Mouse (Mus musculus) limb, embryonic 14.5 days (tissue): ENCODE data around the gene Mmp24. TPM values are rescaled to one million over a fixed set of nuclear protein-coding genes. Genes with fewer than 3 reads are reported as not detected.

ENCODE experiments used
- ATAC-seq: fragments of 200-750 bp; cut with Nextera tagmentation; 2 replicates; pipeline ENCODE4 v1.8.0; 2017; ENCODE audit warnings: low read depth, moderate number of reproducible peaks, moderate TSS enrichment; ENCODE audit not compliant: low FRiP score
- DNase-seq: peaks from one replicate; pipeline ENCODE4 v3.0.0-alpha.2; 2015; ENCODE audit warnings: low spot score
- H3K27ac ChIP-seq: fragments of 300-500 bp; sonication (generic); replicated peaks from 2 replicates; pipeline ENCODE4 v1.5.1; 2014; ENCODE audit warnings: low read depth, mild to moderate bottlenecking, low read length, moderate library complexity, mixed read lengths
- H3K27me3 ChIP-seq: fragments of 300-500 bp; sonication (generic); 2 replicates; pipeline ENCODE4 v1.6.1; 2014; ENCODE audit warnings: low read length, mixed read lengths; ENCODE audit not compliant: control insufficient read depth, insufficient read depth
- H3K36me3 ChIP-seq: fragments of 300-500 bp; sonication (generic); 2 replicates; pipeline ENCODE4 v1.6.1; 2014; ENCODE audit warnings: mild to moderate bottlenecking, low read length, moderate library complexity, mixed read lengths; ENCODE audit not compliant: control insufficient read depth, insufficient read depth
- H3K4me1 ChIP-seq: fragments of 300-500 bp; sonication (generic); 2 replicates; pipeline ENCODE4 v1.6.1; 2014; ENCODE audit warnings: antibody characterized with exemption, low read length, mixed read lengths; ENCODE audit not compliant: control insufficient read depth, insufficient read depth
- H3K4me2 ChIP-seq: fragments of 300-500 bp; sonication (generic); replicated peaks from 2 replicates; pipeline ENCODE4 v1.6.1; 2014; ENCODE audit warnings: low read depth, mild to moderate bottlenecking, low read length, moderate library complexity; ENCODE audit not compliant: severe bottlenecking
- H3K4me3 ChIP-seq: fragments of 300-500 bp; sonication (generic); replicated peaks from 2 replicates; pipeline ENCODE4 v1.5.1; 2014; ENCODE audit warnings: low read length
- H3K9ac ChIP-seq: fragments of 300-500 bp; sonication (generic); 2 replicates; pipeline ENCODE4 v1.6.1; 2014; ENCODE audit warnings: mild to moderate bottlenecking, low read depth, low read length, moderate library complexity; ENCODE audit not compliant: severe bottlenecking
- H3K9me3 ChIP-seq: fragments of 300-500 bp; sonication (generic); 2 replicates; pipeline ENCODE4 v1.6.1; 2016; ENCODE audit warnings: low read length; ENCODE audit not compliant: control insufficient read depth
- POLR2A ChIP-seq: fragments of 200-500 bp; IDR thresholded peaks from 2 replicates; pipeline ENCODE4 v1.8.0; 2012; ENCODE audit warnings: inconsistent platforms, mild to moderate bottlenecking, moderate library complexity, borderline replicate concordance; ENCODE audit not compliant: insufficient read depth, insufficient read length; ENCODE audit errors: extremely low read depth
- WGBS: fragments of 180-500 bp; shearing (Covaris S2); extraction: QIAGEN DNeasy Blood & Tissue Kit; methylation state at CpG from one replicate; pipeline ENCODE4 v1.1.7; 2014; 5-methylcytosine and 5-hydroxymethylcytosine counted together
- polyA plus RNA-seq, 2 experiments: library from polyadenylated mRNA; depleted of rRNA in 1 of 2; stranded (reverse) in 1 of 2; unstranded in 1 of 2; fragments of >200 nt; fragmentation: Nextera tagmentation in 1 of 2; extraction: Ambion mirVana in 1 of 2; gene quantifications; 2 replicates each; pipeline versions ENCODE4 v1.2.1 to v1.2.3; 2012 to 2014

Gene Mmp24
- polyA plus RNA-seq, 2 experiments = 0.04 to 0.30 TPM

DNA sequence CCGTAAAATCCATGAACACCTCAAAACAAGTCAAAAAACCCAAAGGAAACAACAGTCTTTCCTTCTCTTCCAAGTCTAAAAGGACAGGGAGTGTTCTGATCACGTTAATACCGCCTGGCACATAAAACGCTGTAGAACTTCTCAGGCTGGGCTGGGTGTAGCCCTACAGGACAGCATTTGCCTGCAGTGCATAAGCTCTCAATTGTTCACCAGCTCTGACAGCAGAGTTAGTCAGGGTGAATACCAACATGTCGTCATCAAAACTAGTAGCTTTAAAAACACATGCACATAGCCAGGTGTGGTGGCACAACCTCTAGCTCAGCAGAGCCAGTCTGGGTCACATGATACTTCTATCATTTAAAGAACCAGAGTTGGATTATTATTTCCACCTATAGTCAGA lies 45.6 kb downstream of the Mmp24 start:
- Histone ChIP-seq H3K27me3 (no peaks in the 10 kb centered on the region), H3K9ac (no peak overlapping the region), H3K4me1 (peaks cover 14% of the 10 kb centered on the region), H3K4me3 (no peak overlapping the region), H3K27ac (no peak overlapping the region), H3K9me3 (no peaks in the 10 kb centered on the region), H3K4me2 (no peak overlapping the region), H3K36me3 (peaks cover 50% of the 10 kb centered on the region)
- TF ChIP-seq POLR2A = no peak
- DNase-seq (no peak), ATAC-seq (no peak)
- WGBS = 86% methylated on average over 5 of the region's 5 CpGs

DNA sequence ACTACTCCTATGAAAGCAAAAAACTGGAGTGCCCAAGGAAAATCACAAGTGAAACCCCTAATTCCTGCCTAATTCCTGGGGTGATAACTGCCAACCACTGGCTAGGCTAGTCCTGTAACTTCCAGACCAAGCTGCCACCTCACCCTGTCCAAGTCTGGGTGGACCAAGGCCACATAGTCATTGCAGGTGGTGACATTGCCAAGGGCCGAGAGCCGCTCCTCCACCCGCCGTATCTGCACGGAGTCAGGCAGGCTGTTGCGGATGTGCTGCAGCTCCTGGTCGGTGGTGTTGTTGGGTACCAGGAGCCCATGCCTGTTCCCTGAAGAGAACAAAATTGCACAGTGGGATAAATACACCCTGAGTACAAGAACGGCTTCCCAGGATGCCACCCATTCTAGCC lies 48.6 kb downstream of the Mmp24 start:
- 98% methylated on average over 8 of the region's 8 CpGs for WGBS
- Histone ChIP-seq H3K4me2 (no peak overlapping the region), H3K9me3 (no peaks in the 10 kb centered on the region), H3K27me3 (no peaks in the 10 kb centered on the region), H3K4me3 (no peak overlapping the region), H3K9ac (no peak overlapping the region), H3K4me1 (peaks cover 13% of the 10 kb centered on the region), H3K27ac (no peak overlapping the region), H3K36me3 (peaks cover 50% of the 10 kb centered on the region)
- TF ChIP-seq POLR2A = no peak
- DNase-seq = no peak
- ATAC-seq = no peak

DNA sequence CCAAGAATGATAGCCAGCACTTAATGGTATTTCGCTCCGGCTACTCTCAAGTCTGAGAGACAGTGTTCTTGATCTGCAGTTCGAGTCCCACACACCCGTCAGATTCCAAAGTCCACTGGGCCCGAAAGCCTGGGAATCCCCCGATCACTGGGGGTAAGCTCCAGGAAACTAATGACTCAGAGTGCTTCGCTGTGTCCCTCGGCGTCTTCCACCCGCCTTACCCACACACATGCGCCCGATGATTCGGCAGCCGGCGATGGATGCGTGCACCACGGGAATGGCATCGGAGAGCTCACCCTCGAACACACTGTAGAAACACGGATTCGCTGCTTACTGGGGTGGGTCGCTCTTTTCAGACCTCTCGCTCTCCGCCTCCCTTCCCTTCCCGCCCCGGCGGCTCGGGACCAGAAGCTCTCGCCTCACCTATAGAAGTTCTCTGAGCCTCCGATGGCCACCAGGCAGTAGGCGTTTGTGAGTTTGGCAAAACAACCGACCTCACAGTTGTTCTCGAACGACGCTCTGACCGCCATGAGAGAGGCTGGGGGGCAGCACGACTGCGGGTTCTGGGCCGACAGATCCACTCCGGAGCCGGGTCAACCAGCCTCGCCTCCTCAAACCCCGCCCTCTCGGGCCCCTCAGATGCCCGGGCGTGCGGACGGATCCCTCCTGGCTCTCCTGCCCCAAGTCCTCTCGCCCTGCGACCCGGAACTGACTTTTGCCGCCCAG lies 50.9 kb downstream of the Mmp24 start:
- peak overlapping the region; percentile 83 for H3K4me2 ChIP-seq
- peak overlapping the region; percentile 76 for H3K4me3 ChIP-seq
- H3K36me3 ChIP-seq = peaks cover 32% of the 10 kb centered on the region
- H3K9ac ChIP-seq = peak overlapping the region; percentile 74
- no peak for DNase-seq
- peaks cover 13% of the 10 kb centered on the region for H3K4me1 ChIP-seq
- WGBS = 2% methylated on average over 45 of the region's 52 CpGs
- no peaks in the 10 kb centered on the region for H3K27me3 ChIP-seq
- TF ChIP-seq POLR2A = no peak
- no peaks in the 10 kb centered on the region for H3K9me3 ChIP-seq
- H3K27ac ChIP-seq = peak overlapping the region; percentile 50
- ATAC-seq = no peak

DNA sequence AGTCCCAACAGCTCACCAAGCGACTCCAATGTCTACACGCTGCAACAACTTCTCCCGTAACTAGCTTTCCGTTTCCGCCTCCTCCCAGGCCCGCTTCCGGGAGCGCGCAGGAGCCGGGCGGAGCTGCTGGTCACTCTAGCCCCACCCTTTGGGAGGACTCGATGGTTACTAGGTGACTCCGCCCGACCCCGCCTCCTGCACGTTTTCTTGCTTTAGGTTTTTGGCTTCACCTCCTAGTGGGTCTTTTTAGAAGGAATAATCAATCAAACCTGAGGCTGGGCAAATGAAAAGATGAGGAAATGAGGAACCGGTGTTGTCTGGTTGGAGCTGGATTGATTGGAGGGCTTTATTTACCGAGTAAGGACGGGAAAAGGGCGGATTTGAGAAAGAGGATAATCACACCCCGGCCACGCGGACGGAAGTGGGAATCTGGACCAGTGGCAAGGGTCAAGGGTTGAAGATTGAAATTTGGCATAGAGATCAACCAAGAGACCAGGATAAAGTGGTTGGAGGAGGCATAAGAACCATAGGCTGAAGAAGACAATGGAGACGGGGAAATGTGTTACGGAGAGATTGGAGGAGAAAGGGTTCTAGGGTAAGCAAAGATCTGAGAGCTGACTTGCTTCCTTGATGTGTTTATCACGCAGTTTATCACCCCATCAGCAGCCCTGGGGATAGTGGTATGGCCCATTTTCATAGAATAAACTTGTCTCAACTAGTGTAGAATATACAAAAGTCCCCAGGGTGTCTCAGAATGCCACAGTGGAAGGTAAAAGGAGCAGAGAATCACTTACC lies 51.7 kb downstream of the Mmp24 start, which contains the start of gene Eif6:
Gene Eif6, minus strand, starts transcription at position 296 of the 795 bp plus-strand sequence.
- WGBS = 3% methylated on average over 27 of the region's 27 CpGs
- peak; percentile 94 for ATAC-seq
- Histone ChIP-seq H3K9ac (peak within 1 kb of the TSS; percentile 74), H3K9me3 (no peaks in the 10 kb centered on the region), H3K27me3 (no peaks in the 10 kb centered on the region), H3K4me1 (peaks cover 13% of the 10 kb centered on the region), H3K4me2 (peak within 1 kb of the TSS; percentile 83), H3K27ac (peak within 1 kb of the TSS; percentile 50), H3K4me3 (peak within 1 kb of the TSS; percentile 76), H3K36me3 (peaks cover 24% of the 10 kb centered on the region)
- peak; percentile 96 for DNase-seq
- TF ChIP-seq POLR2A = no peak; the same call in 1 of the 2 replicates

DNA sequence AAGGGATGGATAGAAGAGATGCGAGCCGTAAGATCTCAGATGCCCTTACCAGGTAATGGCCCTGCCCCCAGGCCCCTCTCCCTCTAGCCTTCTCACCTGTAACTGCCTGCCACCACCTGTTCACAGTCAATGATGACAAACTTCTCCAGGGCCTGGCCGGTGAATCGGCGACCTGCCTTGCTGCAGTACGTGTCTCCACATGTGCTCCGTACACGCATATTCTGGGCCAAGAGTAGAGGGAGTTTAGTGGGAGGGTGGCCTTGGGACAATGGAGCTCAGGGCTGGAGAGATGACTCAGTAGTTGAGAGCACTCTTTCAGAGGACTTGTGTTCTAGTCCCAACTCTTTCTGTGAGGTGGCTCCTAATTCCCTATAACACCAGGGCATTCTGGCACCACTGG lies 55.7 kb downstream of the Mmp24 start:
- Histone ChIP-seq H3K9me3 (no peaks in the 10 kb centered on the region), H3K4me1 (peaks cover 5% of the 10 kb centered on the region), H3K27me3 (no peaks in the 10 kb centered on the region), H3K4me2 (no peak overlapping the region), H3K36me3 (no peaks in the 10 kb centered on the region), H3K27ac (no peak overlapping the region), H3K4me3 (no peak overlapping the region), H3K9ac (no peak overlapping the region)
- DNase-seq (no peak), ATAC-seq (no peak)
- no peak for TF ChIP-seq POLR2A
- WGBS = 90% methylated on average over 8 of the region's 8 CpGs
